Mouse (Mus musculus): ENCODE data around the gene Notch1.

The Notch1 gene

DNA sequence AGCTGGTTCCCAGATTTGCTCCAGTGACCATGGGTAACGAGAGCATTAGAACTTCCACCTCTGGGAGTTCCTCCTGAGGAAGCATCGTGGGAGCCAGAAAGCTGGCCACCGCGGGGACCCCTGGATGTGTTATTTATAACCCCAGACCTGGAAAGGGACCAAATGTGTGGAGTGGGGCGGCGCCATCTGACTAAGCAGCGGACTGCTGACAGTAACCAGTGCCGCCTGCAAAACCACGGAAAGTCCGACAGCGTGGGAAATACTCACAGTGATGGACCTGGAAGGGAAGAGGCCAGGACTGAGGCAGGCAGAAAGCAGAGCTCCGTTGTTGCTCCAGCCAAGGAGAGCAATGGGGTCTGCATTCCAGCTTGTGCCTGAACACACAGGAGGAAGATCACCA, at the start of gene Notch1:
Gene Notch1 (minus strand): TSS at position 389 of the 400 bp plus-strand sequence.
- no peak for DNase-seq

DNA sequence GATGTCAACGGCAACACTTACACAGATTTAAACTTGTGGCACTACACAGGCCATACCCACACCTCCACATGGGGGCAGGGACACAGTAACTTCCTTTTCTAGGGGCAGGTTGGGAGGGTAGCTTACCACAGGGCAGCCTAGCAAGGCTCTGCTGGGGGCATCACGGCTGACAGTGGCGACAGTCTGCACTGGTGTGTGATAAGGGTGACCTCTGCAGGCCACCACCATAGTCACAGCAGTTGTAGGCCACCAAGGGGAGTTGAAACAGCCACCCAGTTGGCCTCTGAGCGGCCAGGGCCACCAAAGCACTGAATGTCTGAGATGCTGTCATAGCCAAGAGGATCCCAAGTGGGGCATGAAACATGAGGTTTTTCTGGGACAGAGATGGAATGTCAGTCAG, 49.8 kb upstream of the Notch1 start:
- DNase-seq, result no peak

DNA sequence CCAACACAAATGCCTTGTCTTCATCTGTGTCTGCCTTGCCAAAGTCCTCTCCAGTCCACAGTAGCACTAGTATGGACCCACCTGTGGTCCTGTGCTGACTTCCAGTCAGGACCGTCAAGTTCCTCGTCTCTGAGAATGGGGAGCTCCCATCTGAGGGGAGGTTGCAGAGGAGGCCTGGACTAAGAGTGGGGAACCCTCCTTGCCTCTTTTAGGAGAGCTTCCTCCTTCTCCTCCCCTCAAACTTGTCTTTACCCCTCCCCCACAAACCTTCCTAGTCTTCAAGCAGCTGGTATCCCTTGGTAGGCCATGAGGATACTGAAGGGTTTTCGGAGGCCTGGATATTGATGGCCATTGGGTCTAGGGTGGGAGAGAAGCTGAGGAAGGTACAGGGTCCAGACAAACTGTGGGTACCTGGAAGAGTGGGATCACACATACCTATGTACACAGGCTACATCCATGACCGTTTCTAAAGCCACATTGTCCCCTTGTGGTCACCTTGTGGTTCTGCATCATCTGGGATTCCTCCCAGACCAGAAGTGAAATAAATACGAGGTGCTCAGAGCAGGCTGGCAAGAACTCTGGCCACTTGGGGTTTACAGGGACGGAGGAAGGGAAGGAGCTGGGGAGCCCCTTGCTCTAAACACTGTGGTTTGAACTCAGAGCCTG, 45.0 kb upstream of the Notch1 start:
- no peak for DNase-seq

DNA sequence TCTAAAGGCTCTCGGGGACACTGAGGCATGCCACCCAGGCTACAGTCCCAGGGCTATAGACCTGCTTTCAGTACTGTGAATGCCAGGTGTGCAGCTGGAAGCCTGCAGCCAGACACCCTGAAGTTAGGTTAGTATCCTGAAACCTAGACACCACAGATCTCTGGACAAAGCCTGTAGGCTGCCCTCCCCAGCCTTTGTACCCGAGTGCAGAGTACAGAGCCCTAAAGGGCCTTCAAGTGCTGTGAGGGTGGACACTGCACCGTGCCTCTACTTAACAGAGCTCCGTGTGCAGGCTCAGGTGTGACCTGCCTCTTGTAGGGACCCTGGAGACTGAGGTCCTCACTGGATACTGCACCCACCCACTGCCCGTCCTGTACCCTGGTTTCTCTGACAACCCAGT, 44.0 kb upstream of the Notch1 start:
- DNase-seq, result no peak

DNA sequence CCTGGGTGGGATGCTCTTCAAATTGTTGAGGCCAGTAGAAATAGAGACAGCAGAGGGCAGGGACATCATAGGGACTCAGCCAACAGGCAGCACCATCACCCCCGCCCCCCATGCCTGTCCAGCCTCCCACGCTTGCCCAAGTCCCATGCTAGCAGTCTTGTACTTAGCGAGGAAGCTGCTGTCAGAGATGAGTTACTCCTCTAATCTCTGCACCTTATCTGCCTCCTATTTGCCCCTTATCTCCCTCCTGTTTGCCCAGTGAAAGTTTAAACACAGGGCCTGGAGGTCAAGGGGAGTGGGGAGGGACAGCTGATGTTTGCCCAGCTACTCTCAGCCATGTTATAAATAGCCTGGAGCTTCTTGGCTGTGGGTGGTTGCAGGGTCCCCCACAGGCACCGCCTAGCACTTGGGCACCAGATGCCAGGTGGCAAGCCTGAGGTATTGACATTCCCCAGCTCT, 40.1 kb upstream of the Notch1 start:
- DNase-seq, result no peak

DNA sequence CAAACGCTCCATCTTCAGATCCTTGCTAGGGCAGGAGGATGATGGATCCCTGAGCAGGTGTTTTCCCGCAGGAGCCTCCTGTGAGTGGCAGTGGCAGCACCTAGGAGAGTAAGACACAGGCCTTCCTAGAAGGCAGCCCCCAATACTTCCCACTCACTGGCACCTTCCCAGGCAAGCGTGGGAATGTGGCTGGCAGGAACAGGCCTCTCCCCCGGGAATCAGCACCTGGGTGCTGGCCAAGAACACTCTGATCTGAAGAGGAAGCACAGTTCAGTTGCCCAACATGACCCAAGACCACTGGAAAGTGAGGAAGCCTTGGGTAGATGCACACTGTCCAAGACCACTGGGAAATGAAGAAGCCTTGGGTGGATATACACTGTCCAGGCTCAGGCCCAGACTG, 38.6 kb upstream of the Notch1 start:
- peak; percentile 27 for DNase-seq

DNA sequence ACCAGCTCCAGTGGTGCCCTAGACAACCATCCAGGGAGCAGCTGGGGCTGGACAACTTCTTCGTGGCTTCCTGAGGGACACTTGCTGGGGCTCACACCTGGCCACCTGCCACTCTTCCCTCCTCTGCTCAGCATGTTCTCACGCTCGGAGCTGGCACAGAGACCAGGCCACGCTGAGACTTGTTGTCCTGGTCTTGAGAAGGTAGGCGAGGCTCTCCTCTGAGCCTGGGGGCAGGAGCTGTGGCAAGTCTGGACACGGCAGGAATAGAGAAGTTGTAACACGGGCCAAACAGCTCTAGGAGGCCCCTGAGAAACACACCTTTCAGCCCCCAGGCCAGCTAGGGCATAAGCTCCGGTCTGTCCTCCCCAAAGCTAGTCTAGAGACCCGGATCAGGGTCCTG, 37.4 kb upstream of the Notch1 start:
- DNase-seq, result no peak

DNA sequence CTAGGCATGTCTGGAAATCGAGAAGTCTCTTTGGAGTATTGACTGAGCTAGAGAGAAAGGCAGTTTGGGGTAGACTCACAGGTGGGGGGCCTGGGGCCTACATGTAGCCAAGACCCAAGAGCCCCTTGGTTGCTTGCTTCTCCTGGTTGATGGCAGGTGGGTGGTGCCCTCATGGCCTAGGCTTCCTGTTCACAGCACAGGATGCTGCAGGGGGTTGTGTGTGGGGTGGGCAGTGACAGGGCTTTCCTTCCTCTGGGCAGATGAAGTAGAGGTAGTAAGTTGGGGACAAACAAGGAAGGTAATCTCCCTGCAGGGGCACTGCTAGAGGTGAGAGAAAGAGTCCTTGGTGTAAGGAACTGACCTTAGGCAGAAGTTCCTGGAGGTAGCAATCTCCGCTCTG, 35.6 kb upstream of the Notch1 start:
- no peak for DNase-seq

DNA sequence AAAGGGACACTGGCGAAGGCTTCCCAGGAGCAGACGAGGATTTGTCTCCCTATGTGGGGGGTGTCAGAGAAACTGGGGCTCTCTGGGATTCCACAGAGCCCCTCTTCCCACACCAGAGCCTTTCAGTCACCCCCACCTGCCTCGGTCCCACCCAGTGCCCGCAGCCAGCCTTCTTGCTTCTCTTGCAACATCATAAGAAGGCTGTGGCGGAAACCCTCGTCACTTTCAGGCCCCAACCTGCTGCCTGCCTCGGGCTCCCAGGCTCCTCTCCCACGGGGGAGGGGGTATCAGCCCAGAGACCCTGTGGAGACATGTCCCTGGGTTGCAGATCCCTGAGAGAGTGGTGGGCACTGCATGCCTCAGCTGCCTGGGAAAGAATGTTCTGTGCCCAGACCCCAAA, 35.0 kb upstream of the Notch1 start:
- DNase-seq, result no peak

DNA sequence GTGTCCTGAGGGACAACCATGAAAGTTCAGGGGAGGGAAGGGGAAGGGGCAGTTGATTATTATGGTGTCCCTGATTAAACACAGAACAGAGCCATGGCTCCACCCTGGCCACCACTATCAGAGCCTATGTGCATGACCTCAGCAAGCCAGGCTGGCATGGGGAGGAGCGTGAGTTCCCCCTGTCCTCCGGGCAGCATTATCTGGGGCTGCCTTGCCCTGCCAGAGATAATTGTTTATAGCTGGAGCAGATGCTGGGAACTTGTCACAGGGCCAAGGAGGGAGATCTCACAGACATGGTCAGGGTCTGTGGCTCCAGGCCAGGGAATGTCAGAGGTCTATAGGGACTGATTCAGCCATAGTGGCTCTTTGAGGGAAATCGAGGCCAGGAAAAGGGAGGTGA, 34.3 kb upstream of the Notch1 start:
- DNase-seq, result no peak

DNA sequence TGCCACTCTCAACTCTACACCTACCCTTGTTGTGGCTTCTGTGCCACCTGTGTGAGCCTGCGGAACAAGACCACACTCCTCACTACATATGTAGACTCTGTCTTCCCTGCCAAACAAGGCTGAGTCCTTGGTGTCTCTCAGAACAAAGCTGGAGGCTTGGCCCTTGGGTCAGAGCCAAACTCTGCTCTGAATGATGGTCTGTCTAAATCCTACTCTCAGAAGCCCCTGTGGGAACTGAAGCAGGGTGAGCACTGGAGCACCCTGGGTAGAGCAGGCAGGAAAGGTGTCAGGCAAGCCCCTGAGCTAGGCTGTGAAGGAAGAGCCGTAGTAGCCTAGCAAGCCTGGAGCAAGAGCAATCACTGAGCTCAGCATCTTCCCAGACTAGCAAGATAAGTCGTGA, 33.7 kb upstream of the Notch1 start:
- DNase-seq, result no peak

DNA sequence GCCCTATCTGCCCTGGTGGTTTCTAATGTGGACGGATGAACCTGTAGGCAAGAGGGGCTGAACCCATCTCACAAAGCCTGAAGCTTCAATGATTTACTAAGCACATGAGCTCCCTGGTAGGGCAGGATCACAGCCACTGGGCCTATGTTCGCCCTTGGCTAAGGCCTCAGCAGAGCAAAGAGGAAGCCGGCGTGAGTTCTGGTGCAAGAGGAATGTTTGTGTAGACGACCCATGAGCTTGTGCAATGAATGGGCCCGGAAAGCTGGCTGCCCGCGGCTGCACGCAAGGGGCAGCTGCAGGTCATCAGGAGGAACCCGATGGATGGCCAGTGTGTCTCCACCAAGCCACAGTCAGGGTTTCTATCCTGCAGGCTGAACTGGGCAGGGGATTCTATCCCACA, 33.3 kb upstream of the Notch1 start:
- DNase-seq, result no peak

DNA sequence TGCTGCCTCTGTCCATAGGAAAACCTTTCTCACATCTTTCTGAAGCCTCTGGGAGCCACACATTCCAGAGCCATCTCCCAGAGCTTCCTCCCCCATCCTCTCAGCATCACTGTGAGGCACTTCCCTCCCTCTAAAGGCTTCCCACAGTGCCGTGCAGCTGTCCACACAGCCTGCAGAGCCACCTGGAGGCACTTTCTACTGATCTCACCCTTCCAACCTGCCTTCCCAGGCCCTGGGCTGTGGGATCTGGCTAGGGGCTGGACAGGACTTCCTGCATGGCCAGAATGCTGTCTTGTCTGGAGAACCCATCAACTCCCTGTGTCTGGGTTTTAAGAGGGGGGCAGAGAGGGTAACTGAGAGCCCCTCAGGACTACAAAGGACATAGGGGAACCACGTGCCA, 31.0 kb upstream of the Notch1 start:
- DNase-seq, result peak; percentile 33

DNA sequence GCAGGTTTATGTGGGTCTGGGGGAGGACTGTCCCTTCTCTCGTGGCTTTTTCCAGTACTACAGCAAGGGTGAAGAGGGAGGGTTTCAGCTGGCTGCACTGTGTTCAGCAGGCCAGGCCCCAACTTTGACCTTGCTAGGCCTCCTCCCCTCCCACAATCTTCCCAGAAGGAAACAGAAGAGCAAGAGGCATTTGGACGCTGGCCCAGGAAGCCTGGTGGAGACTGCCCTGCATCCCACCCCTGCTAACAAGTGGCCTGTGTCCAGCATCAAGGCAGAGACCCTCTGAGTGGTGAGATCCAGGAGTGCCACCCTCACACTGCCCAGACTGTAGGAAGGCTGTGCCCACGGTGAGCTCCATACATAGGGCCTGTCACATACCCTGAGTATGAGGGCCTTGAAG, 27.8 kb upstream of the Notch1 start:
- no peak for DNase-seq

DNA sequence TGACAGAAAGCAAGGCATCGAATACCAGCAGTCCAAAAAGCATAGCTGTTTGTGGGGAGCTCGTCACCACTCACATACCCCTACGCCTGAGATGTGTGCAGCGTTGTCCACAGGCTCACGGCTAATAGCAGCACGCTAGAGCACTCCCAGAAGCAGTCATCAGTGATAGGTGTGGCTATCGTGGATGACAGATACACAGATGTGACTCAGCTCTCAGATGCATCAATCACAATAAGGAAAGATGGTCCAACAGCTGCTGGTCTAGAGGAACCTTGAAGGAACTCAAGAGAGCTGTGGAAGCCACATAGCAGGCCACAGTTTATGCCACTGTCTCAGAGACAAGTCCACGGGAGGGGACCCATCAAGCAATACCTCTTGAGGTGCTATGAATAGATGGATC, 27.3 kb upstream of the Notch1 start:
- no peak for DNase-seq

DNA sequence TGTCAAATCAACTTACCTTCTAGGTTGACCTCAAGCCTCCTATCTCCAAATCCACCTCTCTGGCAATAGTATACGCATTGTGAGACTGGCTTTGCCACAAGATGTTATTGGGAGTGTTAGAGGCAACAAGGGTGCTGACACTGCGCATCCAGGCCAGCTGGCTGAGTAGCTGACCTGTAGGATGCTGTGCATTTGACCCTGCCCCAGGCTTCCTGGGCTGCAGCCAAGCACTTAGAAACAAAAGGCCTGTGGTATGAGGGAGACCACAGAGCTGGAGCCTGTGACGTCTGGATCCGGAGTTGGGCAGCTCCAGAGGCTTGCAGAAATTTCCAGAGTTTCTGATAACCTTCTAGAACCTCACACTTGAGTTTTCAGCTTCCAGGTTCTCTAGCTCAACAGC, 26.7 kb upstream of the Notch1 start:
- no peak for DNase-seq

DNA sequence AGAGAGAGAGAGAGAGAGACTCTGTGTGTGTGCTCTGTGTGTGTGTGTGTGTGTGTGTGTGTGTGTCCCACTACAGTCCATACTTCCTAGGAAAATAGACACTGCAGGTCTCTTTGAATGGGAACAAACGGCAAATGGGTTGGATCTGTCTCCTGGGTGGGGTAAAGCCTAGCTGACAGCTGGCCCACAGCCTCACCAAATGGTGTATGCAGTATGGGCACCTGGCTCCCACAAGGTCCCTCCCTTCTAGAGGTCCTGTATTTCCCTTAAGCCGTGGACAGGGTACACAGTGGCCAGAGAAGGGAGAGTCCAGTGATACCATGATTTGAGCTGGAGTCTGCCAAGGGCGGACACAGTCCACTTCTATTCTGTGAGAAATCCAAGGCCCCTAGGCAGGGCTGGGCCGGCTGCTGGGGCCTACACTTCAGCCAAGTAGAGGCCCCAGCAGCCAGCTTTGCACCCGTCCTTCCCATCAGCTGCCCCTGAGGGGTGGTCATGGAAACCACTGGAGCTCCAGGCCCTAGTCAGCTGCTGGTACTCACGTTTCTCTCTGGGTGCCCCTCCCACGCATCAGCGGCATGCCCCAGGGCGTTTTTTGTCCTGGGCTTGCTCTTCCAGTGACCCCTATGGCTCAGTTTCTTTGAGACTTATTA, 24.9 kb upstream of the Notch1 start:
- no peak for DNase-seq

DNA sequence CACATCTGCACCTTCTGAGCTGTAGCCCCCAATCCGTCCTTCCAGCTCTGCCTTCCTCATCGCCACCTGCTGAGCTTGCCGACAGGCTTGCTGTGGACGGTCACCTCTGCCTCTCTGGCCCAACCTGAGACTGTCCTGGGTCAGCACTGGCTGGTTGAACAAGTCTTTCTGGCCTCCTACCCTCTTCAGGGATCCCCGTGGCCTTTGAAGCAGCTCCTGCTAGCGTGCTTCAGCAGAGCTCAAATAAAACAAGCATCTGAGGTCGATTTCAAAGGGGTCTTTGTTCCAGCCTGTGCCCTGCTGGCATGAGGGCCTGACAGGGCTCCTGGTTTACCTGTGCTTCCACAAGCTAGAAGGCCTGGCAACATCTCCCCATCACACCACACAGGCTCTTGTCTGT, 24.3 kb upstream of the Notch1 start:
- DNase-seq, result no peak

DNA sequence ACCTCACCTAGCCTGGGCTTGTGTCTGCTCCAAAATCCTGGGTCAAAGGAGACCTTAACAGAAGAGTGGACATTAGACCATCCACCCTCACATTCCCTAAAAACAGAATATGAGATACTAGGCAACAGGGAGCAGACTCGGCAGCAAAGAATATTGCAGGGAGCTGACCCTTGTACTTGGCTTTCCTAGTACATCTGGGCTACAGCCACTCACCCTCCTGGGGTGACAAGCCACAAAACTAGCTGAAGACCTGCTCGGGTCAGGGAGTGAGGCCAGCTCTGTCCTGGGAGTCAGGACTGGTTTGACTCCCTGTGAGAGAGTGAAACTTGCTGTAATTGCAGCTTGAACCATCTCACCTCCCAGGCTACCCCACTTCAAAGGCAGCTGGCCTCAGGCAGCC, 23.1 kb upstream of the Notch1 start:
- DNase-seq, result no peak

DNA sequence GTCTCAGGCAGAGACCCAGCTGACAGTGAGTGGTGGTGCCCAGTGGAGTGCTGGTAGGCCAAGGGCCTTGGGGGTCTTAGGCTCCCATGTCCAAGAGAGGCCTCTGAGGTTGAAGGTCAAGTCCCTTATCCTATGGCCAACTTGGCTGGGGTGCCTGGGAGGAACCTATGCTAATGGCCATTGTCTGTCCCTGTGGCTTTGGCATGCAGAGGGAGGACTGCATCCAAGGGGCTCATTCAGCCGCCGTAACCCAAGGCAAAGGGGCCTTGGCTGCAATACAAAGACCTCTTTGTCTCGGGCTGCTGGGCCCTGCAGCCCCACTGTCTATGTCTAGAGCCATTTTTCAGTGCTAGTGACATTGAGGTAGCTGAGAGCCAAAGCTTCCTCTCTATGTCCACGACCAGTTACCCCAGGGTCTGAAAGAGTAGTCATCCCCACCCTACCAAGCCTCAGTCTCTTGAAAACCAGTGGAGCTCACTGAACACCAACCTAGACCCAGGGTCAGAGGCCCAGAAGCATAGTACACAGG, 19.1 kb upstream of the Notch1 start:
- peak; percentile 27 for DNase-seq

DNA sequence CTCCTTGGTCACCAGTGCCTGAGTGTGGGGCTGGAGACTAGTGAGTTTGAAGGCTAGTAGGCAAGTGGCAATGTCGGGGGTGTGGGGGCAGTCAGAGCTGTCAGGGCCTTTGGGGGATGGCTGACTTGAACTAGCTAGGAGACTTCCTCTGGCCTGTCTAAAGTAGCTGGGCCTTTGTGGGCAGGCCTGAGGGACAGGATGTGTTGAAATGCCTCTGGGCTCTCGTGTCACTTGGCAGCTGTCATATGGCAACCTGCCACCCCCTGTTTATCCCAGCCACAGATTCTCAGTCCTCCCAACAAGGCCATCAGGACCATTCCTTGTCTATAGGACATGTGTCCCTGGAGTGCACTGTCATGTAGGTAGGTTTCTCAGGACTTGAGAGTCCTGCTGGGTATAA, 18.2 kb upstream of the Notch1 start:
- DNase-seq, result no peak

DNA sequence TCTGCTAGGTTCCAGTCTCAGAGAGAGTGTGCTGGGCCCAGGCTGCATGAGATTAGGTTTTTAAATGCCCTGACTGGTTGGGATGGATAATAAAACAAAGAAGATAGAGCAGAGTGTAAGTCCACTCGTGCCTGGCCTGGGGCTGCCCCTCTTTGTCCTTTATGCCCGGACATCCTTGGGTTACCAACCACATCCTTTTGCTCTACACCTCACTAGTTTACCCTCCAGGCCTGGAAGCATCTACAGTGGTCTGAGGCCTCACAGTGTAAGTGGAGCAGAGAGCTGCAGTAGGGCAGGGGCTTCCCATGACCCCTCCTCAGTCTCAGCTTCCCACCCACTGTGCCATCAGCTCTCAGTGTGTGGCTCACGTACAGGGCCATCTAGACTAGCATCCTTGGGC, 17.7 kb upstream of the Notch1 start:
- DNase-seq, result no peak

DNA sequence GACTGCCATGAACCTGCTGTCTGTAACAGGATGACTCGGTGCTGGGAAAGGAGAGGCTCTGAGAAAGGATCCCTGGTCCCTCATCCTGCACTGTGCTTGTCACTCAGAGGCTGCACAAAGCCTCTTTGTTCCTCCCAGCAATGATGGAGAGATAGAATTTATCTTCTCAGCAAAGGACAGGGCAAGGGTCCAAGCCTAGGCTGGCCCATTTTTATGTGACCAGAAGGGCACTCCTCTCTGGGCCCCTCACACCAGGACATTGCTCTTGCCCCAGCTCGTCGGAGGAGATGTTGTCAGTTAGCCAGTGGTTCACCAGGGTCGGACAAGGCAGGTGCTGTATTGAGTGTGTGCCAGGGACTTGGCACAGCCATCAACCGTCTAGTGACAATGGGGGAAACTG, 16.8 kb upstream of the Notch1 start:
- DNase-seq, result no peak

DNA sequence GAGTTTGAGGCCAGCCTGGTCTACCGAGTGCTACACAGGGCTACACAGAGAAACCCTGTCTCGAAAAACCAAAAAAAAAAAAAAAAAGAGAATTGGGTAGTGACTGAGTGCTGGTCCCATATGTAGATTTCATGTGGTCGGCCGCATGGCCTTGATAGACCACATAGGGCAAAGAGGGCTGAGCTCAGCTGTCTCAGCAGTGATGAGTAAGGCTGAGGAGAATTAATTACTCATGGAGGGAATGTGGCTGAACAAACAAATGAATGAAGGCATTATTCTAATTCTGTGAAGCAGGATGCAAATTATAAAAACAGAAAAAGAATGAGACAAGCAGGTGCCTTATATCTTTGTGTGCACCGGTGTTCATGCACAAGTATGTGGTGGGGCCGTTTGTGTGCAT, 15.4 kb upstream of the Notch1 start:
- no peak for DNase-seq

DNA sequence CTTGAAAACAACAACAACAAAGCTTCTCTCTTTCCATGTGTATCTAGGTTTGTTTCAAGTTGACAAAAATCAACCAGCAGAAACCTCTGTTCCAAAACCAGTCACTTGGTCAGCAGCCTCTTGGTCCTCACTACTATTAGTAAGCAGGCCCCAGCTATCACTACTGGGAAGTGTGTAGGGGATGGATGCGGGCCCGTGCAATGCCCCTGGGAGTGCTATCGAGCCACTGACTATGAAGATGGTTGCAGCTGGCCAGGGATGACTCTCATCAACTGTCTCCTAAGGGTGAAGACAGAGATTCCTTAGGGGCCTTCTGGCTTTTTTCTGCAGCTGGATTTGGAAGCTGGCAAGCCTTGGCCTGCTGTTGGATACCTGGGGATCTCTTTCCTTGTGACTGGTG, 13.4 kb upstream of the Notch1 start:
- DNase-seq, result no peak

Data from right cerebral cortex, postnatal 25 days (tissue).